Mouse (Mus musculus): ENCODE results near the gene Vmo1.

- TF ChIP-seq EP300 (IDR thresholded peaks at IDR 0.05; ENCODE audit: insufficient read depth, low read depth, low read length) (no peak), CTCF (IDR thresholded peaks at IDR 0.05; ENCODE audit: low read depth, low read length) (no peak)
These were observed 11.3 kb upstream of the Vmo1 start for GRCm38 (mm10) chr11:70525726-70526125.

All from ES-Bruce4 (cell line).